Mouse (Mus musculus): ENCODE measurements around the gene Gpr108.

The Gpr108 gene

GRCm38 (mm10) chr17:57245311-57245929 lies 2.8 kb downstream of the Gpr108 start:
- DNase-seq (ENCODE audit: low spot score): no peak

GRCm38 (mm10) chr17:57243650-57244370 lies 4.4 kb downstream of the Gpr108 start:
- DNase-seq (ENCODE audit: low spot score): no peak

- no peak for DNase-seq (ENCODE audit: low spot score)
Measured at GRCm38 (mm10) chr17:57237181-57237580, 11.1 kb downstream of the Gpr108 start.

- no peak for DNase-seq (ENCODE audit: low spot score)
Measured at GRCm38 (mm10) chr17:57235803-57236202, 12.4 kb downstream of the Gpr108 start.

GRCm38 (mm10) chr17:57234254-57234928 lies 13.9 kb downstream of the Gpr108 start:
- DNase-seq (ENCODE audit: low spot score): no peak

- no peak for DNase-seq (ENCODE audit: low spot score)
Measured at GRCm38 (mm10) chr17:57233038-57233437, 15.2 kb downstream of the Gpr108 start.

GRCm38 (mm10) chr17:57232200-57232599 lies 16.0 kb downstream of the Gpr108 start:
- DNase-seq (ENCODE audit: low spot score): no peak

- no peak for DNase-seq (ENCODE audit: low spot score)
Measured at GRCm38 (mm10) chr17:57231321-57231771, 16.9 kb downstream of the Gpr108 start.

GRCm38 (mm10) chr17:57230728-57231125 lies 17.5 kb downstream of the Gpr108 start:
- no peak for DNase-seq (ENCODE audit: low spot score)

GRCm38 (mm10) chr17:57229851-57230727 lies 18.2 kb downstream of the Gpr108 start:
- no peak for DNase-seq (ENCODE audit: low spot score)

GRCm38 (mm10) chr17:57228873-57229272 lies 19.4 kb downstream of the Gpr108 start:
- no peak for DNase-seq (ENCODE audit: low spot score)

GRCm38 (mm10) chr17:57228014-57228413 lies 20.2 kb downstream of the Gpr108 start, which contains the start of gene C3:
TSS of gene C3 (minus strand) at chr17:57228136.
- DNase-seq (ENCODE audit: low spot score): peak; percentile 43

- DNase-seq (ENCODE audit: low spot score): no peak
Measured at GRCm38 (mm10) chr17:57227468-57227867, 20.8 kb downstream of the Gpr108 start.

GRCm38 (mm10) chr17:57223313-57223712 lies 24.9 kb downstream of the Gpr108 start:
- DNase-seq (ENCODE audit: low spot score): no peak

GRCm38 (mm10) chr17:57221911-57222310 lies 26.3 kb downstream of the Gpr108 start:
- no peak for DNase-seq (ENCODE audit: low spot score)

GRCm38 (mm10) chr17:57219884-57220207 lies 28.4 kb downstream of the Gpr108 start:
- no peak for DNase-seq (ENCODE audit: low spot score)

GRCm38 (mm10) chr17:57219167-57219883 lies 28.9 kb downstream of the Gpr108 start:
- DNase-seq (ENCODE audit: low spot score): no peak

GRCm38 (mm10) chr17:57218335-57218900 lies 29.8 kb downstream of the Gpr108 start:
- DNase-seq (ENCODE audit: low spot score): no peak

GRCm38 (mm10) chr17:57214676-57215387 lies 33.4 kb downstream of the Gpr108 start:
- no peak for DNase-seq (ENCODE audit: low spot score)

GRCm38 (mm10) chr17:57211501-57211900 lies 36.7 kb downstream of the Gpr108 start:
- no peak for DNase-seq (ENCODE audit: low spot score)
